Mouse (Mus musculus) left cerebral cortex, adult 9 months (tissue): ENCODE measurements at regions not wholly inside any gene's neighbourhood (a gene's known extent, or its start where the extent isn't known, plus 50 kb on each side); places are given as distances from the start of the nearest gene placed in this dataset.
A peak's percentile ranks its signal among the peaks of the same experiment; 100 is the strongest.

Experiments
- DNase-seq, 2 experiments: peaks; one replicate each; pipeline ENCODE4 v3.0.0; 2022; ENCODE audit warnings: low spot score in 2 of 2

DNA sequence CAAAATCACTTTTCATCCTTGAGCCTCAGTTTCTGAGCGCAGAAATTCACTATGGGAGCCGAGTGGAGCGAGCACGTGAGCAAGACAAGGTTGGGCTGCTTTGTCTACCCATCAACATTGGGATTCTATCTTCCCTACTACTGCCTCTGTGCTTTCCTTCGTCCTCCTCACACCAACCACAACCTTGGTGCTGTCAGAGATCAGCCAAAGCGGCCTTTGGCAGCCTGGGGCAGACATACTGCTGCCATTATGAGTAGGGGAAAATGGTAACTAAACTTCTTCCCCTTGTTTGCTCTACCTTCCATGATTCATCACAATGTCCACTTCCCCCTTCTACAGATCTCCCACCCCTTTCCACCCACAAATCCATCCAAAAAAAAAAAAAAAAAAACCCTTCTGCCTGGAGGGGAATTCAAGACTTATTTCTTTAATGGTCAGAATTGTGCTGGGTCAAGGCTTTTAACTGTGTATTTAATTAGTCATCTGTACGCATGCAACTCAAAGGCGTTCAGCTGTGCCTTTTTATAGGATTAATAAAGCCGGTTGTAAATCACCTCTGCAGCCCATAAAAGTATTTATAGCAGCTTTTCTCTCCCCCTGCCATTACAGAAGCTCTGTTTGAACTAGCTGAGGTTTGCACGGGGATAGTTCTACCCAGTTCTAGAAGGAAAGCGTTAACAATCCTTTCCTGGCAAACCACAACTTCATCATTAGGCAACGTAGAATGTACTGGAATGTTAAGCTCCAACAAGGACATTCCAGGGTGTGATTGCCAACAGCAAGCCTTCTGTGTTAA lies 340.4 kb downstream of the Pik3r1 start:
- no peak for DNase-seq

DNA sequence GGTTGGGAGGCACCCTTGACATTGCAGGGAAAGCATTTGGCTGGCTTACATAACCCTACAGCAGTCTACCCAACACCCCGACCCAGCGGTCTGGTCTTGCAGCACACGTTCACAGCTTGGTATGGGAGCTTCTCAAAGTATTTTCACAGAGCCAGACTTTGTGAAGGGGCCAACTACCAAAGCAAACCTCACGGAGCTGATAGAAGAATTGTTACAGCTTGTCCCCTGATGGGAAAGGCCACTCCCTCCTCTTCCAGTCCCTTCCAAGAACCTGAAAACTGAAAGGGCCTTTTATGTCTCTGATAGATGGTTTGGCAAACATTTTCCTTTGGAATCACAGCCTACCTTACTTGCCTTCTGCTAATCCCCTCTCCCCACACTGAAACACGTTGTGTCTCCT lies 341.6 kb downstream of the Pik3r1 start:
- no peak for DNase-seq

DNA sequence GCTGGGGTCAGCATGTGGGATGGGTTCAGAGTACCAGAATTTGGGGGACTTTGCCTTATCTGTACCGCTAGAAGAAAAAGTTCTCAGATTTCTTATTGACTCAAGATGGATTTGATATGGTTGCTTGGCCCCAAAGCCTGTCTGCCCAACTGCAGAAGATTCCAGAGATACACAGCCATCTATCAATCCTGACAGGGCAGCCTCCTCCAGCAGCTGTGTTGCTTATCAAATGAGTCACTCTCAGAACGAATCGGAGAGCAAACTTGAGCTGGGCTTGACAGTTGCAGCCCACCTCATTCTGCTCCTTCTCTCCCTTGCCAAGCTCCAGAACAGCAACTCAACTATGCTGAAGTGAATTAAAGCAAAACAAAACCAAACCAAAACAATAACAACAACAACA lies 345.9 kb downstream of the Pik3r1 start:
- no peak for DNase-seq

DNA sequence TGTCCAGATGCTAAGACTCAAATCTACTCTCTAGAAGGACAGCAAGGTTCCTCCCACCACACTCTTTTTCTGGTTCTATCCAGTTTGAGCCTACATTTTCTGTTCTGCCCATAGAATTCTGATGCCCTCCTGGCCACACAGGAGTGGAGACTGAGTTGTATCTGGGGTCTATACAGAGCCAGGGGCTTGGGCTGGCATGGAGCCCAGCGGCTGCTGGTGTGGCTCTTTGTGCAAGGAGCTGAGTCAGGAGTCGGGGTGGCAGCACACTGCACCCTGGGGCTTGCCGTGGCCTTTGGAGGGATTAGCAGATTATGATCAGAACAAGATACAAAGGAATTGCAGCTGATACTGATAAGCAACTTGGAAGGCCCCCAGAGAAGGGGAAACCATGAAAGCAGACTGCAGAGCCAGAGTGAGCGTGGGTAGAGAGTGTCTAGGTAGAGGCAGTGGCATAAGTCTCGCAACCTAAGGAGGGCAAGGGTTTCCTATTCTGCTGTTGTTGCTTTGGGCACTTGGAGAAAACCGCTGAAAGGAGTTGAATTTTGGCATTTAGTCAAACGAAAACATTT lies 348.5 kb downstream of the Pik3r1 start:
- DNase-seq, result no peak

DNA sequence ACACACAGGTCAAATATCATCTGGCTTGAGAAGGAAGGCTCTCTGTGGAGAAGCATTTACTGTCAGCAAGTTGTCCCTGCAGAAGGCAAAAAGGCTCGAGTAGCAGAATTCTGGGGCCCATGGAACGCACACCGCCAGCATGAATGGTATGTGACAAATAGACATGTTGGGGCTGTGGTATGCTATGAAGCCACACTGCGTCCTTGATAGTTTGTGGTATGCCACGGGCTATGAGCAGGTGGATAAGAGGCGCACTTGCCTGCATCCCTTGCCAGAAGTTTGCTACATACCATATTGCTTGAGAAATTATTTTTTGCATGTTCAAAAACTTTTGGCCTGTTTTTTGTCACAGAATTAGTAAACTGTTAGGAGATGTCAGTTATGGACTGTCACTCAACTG lies 349.7 kb downstream of the Pik3r1 start:
- no peak for DNase-seq

DNA sequence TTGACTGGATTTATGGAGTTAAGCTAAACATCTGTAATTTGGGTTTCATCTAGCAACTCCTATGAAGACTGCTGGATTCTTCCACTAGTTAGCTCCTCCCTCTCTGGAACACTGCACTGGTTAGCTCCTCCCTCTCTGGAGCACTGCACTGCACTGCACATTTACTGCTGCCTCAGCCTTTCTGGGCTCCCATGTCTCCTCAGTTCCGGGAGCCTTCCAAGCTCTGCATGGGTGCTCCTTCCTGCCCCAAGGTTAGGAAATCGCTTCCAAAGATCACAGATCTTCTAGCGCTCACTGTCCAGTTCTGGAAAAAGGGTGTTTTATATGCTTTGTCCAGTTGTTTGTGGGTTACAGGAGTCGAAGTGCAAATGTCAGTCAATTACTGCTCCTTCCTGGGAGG lies 359.1 kb downstream of the Pik3r1 start:
- DNase-seq, result no peak

DNA sequence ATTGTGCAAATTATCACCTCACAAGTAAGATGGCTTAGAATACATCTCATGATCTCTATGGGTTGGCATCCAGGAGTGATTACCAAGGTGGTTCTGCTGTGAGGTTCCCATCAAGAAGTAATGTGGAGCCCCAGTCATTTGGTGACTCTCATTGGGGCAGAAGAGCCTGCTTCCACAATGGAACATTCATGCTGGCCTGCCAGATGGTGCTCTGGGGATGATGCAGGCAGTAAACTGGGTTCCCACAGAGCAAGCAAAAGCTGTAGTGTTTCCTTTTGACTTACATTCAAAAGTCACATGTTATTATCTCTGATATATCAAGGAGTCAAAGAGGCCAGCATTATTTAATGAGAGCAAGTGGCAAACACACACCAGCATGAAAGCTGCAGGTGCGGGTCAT lies 360.4 kb downstream of the Pik3r1 start:
- DNase-seq, result no peak

DNA sequence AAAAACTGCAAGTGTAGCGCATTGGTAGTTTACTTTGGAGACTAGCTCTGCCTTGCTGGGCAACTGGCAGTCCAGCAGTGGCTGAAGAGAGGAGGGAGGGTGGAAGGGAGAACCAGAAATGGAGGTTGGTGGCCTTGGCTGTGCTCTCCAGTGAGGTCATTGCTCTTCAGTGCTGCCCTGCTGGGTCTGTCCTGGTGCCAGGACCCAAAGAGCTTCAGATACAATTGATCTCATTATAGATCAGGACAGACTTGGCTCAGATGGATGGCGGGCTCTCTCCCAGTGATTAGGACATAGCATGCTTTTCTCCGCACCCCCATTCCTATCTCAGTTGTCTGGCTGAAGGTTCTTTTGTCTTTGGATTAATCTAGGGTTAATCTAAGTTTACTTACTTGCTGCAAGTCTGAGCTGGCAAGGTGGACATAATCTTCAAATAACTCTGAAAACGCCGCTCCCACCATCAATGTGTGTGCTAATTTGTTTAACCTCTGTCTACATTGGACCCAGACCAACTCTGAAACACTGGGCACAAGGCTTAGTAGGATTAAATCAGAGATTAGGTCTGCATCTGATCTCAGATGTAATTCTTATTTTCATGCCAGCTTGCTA lies 394.3 kb downstream of the Pik3r1 start:
- DNase-seq, result peak; percentile 3 to 31

DNA sequence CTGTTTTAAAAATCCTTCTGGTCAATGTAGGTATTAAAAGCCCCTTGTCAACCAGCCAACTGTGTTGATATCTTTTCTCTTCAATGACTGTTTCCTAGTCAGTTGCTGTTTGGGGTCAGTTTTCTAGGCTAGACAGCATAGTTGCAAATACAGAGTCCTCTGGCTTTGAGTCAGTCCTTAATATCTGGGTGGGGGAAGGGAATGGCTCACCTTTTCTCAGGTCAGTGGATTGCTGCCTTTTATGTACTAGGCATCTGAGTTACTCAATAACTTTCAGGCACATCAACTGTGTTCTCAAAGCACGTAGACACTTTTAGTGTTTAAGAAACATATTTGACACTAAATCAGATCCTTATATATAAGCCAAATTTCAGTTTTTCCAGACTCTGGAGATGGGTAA lies 396.1 kb downstream of the Pik3r1 start:
- no peak for DNase-seq

DNA sequence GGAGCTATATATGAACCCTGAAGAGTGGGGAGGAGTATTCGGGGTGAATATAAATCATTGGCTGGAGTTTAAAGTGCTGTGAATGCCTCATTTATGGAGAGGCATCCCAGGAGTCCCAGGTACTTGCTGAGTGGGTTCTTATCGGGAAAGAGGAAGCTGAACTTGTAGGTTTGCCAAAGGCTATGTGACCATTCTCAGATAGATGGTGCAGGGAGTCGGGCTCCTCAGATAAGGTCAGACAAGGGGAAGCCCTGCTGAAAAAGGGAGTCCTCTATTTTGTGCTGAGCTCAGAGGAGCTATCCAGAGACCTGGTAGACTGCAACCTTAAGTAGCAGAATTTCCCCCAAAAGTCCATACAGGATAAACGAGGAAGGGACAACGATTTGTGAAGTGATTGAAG lies 399.8 kb downstream of the Pik3r1 start:
- DNase-seq, result no peak

DNA sequence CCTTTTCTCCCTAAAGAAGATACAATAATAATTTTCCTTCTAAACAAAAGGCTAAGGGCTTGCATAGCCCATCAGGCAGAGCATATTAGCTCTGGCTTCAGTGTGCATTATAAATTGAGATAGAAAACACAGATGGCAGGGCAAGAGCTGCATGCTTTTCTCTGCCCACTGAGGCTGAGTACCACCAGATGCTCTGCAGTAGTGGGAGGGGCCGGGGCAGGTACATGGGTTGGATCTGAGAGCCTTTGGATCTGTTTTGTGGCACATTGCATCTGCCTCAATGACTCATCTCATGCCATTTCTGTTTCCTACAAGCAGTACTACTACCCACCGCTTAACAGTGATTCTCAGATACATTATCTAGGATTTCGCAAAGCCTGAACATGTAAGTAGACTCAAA lies 412.7 kb downstream of the Pik3r1 start:
- peak in 1 of 2 experiments; percentile 16 for DNase-seq

DNA sequence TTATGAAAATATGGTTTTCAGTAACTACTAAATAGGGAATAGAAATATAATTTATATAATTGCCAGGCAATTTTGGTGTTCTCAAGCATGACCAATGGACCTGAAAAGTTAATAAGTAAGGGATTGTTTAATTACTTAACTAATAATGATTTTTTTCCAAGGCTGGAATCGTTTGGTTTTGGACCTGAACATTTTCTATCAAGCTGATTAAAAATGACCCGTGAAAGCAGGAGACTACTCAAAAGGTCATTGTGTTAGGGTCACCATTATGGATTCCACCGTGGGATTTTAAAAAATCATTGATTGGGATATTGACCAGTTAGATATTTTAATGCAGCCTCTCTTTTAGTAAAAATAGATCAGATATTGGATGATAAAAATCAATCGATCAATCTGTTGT lies 416.9 kb downstream of the Pik3r1 start:
- no peak for DNase-seq

DNA sequence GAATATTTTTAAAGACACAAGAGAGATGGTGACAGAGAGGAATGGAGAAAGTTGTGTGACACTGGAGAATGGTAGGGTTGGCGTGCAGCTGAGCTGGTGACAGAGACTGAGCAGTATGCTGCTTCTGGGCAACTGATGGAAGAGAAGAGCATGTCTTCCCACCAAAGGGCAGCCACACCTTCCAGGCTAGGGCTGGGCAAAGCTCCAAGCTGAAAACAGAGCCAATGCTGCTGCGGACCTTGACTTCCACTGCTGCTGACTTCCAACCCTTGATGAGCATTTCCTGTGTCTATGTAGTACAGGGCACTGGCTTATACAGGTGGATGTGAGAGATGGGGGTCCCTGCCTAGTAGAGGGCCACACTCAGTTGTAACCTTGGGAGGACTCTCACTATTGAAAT lies 418.7 kb downstream of the Pik3r1 start:
- no peak for DNase-seq

DNA sequence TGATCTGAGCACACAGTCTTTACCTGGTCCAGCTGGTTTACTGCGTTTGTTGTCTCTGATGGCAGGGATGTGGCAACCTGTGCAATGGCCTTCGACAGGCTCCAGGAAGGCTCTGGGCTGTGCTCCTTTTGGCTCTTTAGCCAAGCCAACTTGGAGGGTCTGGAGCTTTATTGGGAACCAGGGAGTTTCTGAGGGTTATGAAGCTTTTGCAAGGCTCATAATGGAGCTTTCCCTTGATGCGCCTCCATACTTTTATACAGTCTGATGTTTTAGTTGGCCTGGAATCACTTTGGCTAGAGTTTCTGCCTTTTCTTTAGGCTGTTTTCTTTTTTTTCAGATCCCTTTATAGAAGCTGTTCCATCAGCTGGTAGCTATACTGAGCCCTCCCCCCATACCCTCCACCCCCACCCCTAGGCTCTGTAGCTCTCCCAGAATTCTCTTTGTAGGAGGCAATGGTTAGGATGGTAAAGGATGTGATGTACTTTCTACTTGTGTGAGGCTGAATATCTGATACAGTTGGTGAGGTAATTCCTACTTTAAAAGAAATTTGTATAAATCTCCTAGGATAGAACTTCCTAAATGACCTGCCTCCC lies 429.6 kb downstream of the Pik3r1 start:
- no peak for DNase-seq

DNA sequence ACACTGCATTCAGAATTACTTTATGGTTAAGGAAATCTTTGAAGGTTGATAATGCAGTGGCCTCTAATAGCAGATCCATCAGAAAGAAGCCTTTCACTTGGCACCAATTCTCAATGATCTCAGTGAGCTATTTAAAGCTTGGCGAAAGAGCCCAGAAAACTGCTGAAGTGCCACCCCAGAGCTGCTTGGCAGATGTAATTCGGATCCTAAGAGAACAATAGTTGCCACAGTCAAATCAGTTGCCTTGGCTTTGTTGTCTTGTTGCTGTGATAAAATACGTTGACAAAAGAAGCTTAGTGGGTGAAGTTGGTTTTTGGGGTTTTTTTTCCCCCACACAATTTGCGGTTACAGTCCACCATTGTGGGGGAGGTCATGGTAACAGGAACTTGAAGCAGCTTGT lies 449.4 kb downstream of the Pik3r1 start:
- no peak for DNase-seq

DNA sequence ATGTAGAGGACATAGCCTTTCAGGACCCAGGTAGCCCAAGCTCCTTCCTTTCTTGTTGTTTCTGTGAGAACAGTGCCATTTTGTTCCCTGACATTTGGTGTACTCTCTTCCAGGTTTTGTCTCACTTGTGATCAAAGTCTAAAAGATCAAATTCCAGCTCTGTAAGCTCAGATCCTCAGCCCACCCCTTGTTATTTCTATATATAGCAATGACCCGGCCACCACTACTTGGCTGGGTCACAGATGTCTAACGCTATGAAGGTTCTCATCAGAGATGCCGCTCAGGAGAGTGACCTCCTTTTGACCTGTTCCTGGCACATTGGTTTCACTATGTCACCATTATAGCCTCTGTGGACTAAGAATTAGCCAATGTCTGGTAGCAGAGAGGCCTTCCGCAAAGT lies 451.7 kb downstream of the Pik3r1 start:
- no peak for DNase-seq

DNA sequence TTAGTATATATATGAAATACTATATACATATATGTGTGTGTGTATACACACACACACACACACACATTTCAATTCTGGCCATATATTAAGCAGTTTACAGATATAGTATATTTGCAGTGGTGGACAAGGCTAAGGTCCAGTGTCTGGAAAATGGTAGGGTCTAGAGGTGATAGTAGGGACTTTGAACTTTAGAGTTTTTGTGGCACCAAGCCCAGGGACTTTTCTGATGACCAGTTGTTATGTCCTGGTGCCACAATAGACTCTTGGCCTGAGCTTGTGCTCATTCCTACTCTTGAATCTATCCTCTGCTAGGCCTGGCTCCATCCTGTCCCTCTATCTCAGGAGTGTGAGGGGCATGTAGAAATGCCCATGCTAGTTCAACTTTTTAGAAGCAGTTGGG lies 454.0 kb downstream of the Pik3r1 start:
- no peak for DNase-seq

DNA sequence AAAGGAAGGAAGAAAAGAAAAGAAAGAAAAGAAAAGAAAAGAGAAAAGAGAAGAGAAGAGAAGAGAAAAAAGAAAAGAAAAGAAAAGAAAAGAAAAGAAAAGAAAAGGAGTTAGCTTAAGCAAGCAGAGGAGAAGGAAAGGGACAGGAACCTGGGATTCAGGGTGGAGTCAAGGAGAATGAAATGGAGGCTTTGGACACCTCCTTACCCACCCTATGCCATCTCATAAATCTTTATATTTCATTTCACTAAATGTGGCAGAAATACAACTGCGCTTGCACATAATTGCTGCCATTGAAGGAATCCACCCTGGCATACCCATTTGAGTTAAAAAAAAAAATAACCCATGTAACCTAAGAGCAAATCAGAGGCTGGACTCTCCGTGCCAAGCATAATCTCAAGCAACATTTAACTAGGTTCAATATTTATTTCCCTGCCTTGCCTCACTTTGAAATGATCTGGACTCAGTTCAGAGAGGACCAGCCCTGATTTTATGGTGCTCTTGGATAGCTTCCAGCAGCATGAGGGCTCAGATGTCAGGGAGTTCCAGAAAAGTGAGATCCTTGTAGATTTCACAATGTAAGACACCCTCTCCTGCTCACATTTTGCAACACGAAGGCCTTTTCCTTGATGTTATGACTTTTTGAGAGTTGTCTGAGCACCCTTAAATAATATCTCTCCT lies 456.2 kb downstream of the Pik3r1 start:
- DNase-seq, result no peak

DNA sequence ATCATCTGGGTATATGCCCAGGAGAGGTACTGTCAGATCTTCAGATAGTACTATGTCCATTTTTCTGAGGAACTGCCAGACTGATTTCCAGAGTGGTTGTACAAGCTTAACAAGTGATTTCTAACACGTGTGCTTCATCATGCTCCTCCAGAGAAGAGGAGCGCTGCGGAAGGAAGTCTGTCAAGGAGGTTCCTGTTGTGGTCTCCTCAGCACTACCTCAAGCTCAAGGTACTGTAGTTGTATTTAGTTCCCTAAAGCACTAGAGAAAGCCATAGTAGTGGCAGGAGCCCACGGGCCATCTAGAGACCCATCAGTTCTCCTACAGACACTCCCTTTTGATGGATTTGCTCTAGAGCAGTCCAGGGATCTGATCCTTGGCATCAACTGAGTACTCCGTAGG lies 459.3 kb downstream of the Pik3r1 start:
- DNase-seq, result no peak

DNA sequence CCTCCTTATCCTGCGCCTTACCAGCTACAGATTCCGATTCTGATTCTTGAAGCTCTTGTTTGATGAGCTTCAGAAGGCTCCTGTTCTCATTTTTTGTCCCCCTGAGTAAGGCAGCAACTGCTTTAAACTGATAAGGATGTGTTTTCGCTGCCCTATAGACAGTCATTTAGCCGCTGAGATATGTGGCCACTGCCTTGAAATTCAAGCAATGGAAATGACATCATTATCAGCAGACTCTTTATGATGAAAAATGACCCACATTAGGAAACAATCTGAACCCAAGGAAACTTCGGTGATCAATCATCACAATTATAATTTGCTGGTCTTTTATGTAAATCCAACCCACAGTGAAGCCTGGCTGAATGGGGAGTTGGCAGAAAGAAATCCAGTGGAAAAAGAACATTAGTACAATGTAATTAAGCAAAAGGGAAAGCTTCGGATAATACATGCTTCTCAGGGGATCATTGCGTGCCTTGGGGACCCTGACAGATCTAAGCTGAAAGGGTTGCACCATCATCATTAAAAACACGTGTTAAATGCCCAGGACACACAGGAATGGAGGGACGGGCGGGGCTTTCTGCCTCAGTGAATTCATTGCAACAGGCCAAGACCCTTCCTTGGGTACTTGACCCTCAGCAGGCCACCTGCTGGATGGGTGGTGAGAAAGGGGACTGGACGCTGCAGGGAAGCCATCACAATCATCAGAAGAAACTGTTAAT lies 462.2 kb downstream of the Pik3r1 start:
- no peak for DNase-seq

DNA sequence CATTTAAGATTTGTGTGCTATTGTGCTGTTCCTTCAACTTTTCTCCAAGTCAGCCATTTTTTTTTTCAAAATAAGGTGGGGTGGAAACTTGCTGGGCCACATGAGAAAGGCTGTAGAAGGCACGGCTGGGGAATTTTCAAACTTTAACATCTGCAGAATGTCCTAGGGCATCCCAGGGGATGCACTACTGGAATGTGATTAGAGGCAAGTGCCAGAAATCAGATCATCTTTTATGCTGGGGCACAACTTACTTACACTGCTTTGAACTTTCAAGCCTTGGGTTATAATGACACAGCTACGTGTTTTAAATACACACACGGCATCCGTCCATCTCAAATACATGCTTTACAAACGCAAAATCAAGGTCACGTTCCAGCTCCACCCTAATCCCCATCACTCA lies 463.0 kb downstream of the Pik3r1 start:
- no peak for DNase-seq

DNA sequence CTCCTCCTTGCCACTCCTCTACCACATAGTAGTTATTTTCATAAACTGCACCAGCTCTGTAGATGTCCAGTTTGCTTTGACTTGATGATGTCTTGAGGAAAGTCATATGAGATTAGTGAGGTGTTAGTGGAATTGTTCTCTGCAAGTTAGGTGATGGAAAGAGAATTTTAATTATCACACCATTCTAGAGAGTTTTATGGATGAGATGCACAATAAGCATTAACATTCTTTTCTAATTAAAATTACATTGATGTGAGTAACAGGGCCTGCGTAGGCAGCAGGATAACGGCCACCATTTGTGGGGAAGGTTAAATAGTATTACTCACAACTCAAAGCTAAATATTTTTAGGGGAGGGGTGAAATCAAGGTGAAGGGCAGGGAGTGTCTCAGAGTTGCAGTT lies 466.7 kb downstream of the Pik3r1 start:
- DNase-seq, result no peak
